Mouse (Mus musculus): Measurements from ENCODE around the gene Serping1. TPM values are rescaled to one million over a fixed set of nuclear protein-coding genes. Genes with fewer than 3 reads are reported as not detected.
A peak's percentile ranks its signal among the peaks of the same experiment; 100 is the strongest.

The Serping1 gene
- polyA plus RNA-seq, 1 experiment from 2014 or later: 26.0 TPM

GRCm38 (mm10) chr2:84758542-84759127 lies 16.6 kb downstream of the Serping1 start:
- no peak overlapping the region for H3K4me2 ChIP-seq
- no peaks in the 10 kb centered on the region for H3K27me3 ChIP-seq
- H3K36me3 ChIP-seq: no peaks in the 10 kb centered on the region
- no peak overlapping the region for H3K27ac ChIP-seq
- H3K9ac ChIP-seq: no peak overlapping the region
- H3K4me1 ChIP-seq: no peaks in the 10 kb centered on the region
- ATAC-seq (ENCODE audit: insufficient number of reproducible peaks, insufficient read depth, low FRiP score, low TSS enrichment, low read depth): no peak
- WGBS: 4% methylated on average over 2 of the region's 2 CpGs
- no peak overlapping the region for H3K4me3 ChIP-seq
- H3K9me3 ChIP-seq: no peaks in the 10 kb centered on the region

- Histone ChIP-seq H3K9ac (no peak overlapping the region), H3K4me3 (no peak overlapping the region), H3K27ac (no peak overlapping the region), H3K36me3 (no peaks in the 10 kb centered on the region), H3K4me2 (no peak overlapping the region), H3K27me3 (no peaks in the 10 kb centered on the region), H3K4me1 (no peaks in the 10 kb centered on the region), H3K9me3 (no peaks in the 10 kb centered on the region)
- no peak for ATAC-seq (ENCODE audit: insufficient number of reproducible peaks, insufficient read depth, low FRiP score, low TSS enrichment, low read depth)
- 60% methylated on average over 7 of the region's 7 CpGs for WGBS
These were observed 18.1 kb downstream of the Serping1 start for GRCm38 (mm10) chr2:84757026-84757682.

GRCm38 (mm10) chr2:84756245-84756644 lies 19.0 kb downstream of the Serping1 start:
- ATAC-seq (ENCODE audit: insufficient number of reproducible peaks, insufficient read depth, low FRiP score, low TSS enrichment, low read depth): no peak
- Histone ChIP-seq H3K27ac (no peak overlapping the region), H3K4me1 (no peaks in the 10 kb centered on the region), H3K4me2 (no peak overlapping the region), H3K27me3 (no peaks in the 10 kb centered on the region), H3K9ac (no peak overlapping the region), H3K9me3 (no peaks in the 10 kb centered on the region), H3K36me3 (no peaks in the 10 kb centered on the region), H3K4me3 (no peak overlapping the region)
- 64% methylated on average over 5 of the region's 5 CpGs for WGBS

- Histone ChIP-seq H3K4me2 (no peak overlapping the region), H3K4me1 (no peaks in the 10 kb centered on the region), H3K4me3 (no peak overlapping the region), H3K9ac (no peak overlapping the region), H3K27me3 (no peaks in the 10 kb centered on the region), H3K27ac (no peak overlapping the region), H3K36me3 (no peaks in the 10 kb centered on the region), H3K9me3 (no peaks in the 10 kb centered on the region)
- 78% methylated on average over 6 of the region's 6 CpGs for WGBS
- ATAC-seq (ENCODE audit: insufficient number of reproducible peaks, insufficient read depth, low FRiP score, low TSS enrichment, low read depth): no peak
These were observed 25.1 kb downstream of the Serping1 start for GRCm38 (mm10) chr2:84750115-84750514.

GRCm38 (mm10) chr2:84744126-84744525 lies 31.1 kb downstream of the Serping1 start:
- Histone ChIP-seq H3K27me3 (no peaks in the 10 kb centered on the region), H3K27ac (peak overlapping the region; percentile 99), H3K4me2 (peak overlapping the region; percentile 92), H3K9me3 (no peaks in the 10 kb centered on the region), H3K4me1 (peaks cover 41% of the 10 kb centered on the region), H3K9ac (peak overlapping the region; percentile 67), H3K36me3 (peaks cover 18% of the 10 kb centered on the region), H3K4me3 (peak overlapping the region; percentile 86)
- WGBS: under 1% methylated on average over 10 of the region's 10 CpGs
- ATAC-seq (ENCODE audit: insufficient number of reproducible peaks, insufficient read depth, low FRiP score, low TSS enrichment, low read depth): no peak

GRCm38 (mm10) chr2:84743561-84743960 lies 31.7 kb downstream of the Serping1 start, which contains the start of gene Gm19426:
TSS of gene Gm19426 (minus strand) at chr2:84743655.
- H3K4me3 ChIP-seq: peak within 1 kb of the TSS; percentile 86
- no peaks in the 10 kb centered on the region for H3K9me3 ChIP-seq
- H3K27ac ChIP-seq: peak within 1 kb of the TSS; percentile 99
- H3K27me3 ChIP-seq: no peaks in the 10 kb centered on the region
- peak; percentile 89 for ATAC-seq (ENCODE audit: insufficient number of reproducible peaks, insufficient read depth, low FRiP score, low TSS enrichment, low read depth)
- H3K4me1 ChIP-seq: peaks cover 47% of the 10 kb centered on the region
- peak within 1 kb of the TSS; percentile 92 for H3K4me2 ChIP-seq
- peaks cover 18% of the 10 kb centered on the region for H3K36me3 ChIP-seq
- under 1% methylated on average over 25 of the region's 25 CpGs for WGBS
- H3K9ac ChIP-seq: peak within 1 kb of the TSS; percentile 99

- peak overlapping the region; percentile 92 for H3K4me2 ChIP-seq
- H3K27ac ChIP-seq: peak overlapping the region; percentile 99
- peak; percentile 77 for ATAC-seq (ENCODE audit: insufficient number of reproducible peaks, insufficient read depth, low FRiP score, low TSS enrichment, low read depth)
- H3K9me3 ChIP-seq: no peaks in the 10 kb centered on the region
- peaks cover 18% of the 10 kb centered on the region for H3K36me3 ChIP-seq
- H3K4me3 ChIP-seq: peak overlapping the region; percentile 86
- no peaks in the 10 kb centered on the region for H3K27me3 ChIP-seq
- peaks cover 56% of the 10 kb centered on the region for H3K4me1 ChIP-seq
- peak overlapping the region; percentile 99 for H3K9ac ChIP-seq
- WGBS: 0% methylated on average over 26 of the region's 26 CpGs
These were observed 32.6 kb downstream of the Serping1 start for GRCm38 (mm10) chr2:84742451-84743283.

- no peak for ATAC-seq (ENCODE audit: insufficient number of reproducible peaks, insufficient read depth, low FRiP score, low TSS enrichment, low read depth)
- peak overlapping the region; percentile 92 for H3K4me2 ChIP-seq
- H3K4me1 ChIP-seq: peaks cover 63% of the 10 kb centered on the region
- under 1% methylated on average over 5 of the region's 5 CpGs for WGBS
- no peaks in the 10 kb centered on the region for H3K27me3 ChIP-seq
- peak overlapping the region; percentile 99 for H3K27ac ChIP-seq
- peak overlapping the region; percentile 99 for H3K9ac ChIP-seq
- H3K4me3 ChIP-seq: peak overlapping the region; percentile 86
- H3K9me3 ChIP-seq: no peaks in the 10 kb centered on the region
- H3K36me3 ChIP-seq: peaks cover 18% of the 10 kb centered on the region
These were observed 33.3 kb downstream of the Serping1 start for GRCm38 (mm10) chr2:84741841-84742450.

- Histone ChIP-seq H3K27me3 (peaks cover 2% of the 10 kb centered on the region; the same call in 1 of the 2 replicates), H3K36me3 (peaks cover 18% of the 10 kb centered on the region), H3K9ac (peak overlapping the region; percentile 99; the same call in 1 of the 2 replicates), H3K9me3 (no peaks in the 10 kb centered on the region), H3K4me2 (peak overlapping the region; percentile 92), H3K4me3 (peak overlapping the region; percentile 86), H3K4me1 (peaks cover 75% of the 10 kb centered on the region), H3K27ac (peak overlapping the region; percentile 99)
- WGBS: 74% methylated on average over 15 of the region's 15 CpGs
- ATAC-seq (ENCODE audit: insufficient number of reproducible peaks, insufficient read depth, low FRiP score, low TSS enrichment, low read depth): no peak
These were observed 34.5 kb downstream of the Serping1 start for GRCm38 (mm10) chr2:84740608-84741333.

- H3K9ac ChIP-seq: peak overlapping the region; percentile 59; the same call in 1 of the 2 replicates
- peaks cover 2% of the 10 kb centered on the region; the same call in 1 of the 2 replicates for H3K27me3 ChIP-seq
- ATAC-seq (ENCODE audit: insufficient number of reproducible peaks, insufficient read depth, low FRiP score, low TSS enrichment, low read depth): no peak
- H3K4me1 ChIP-seq: peaks cover 91% of the 10 kb centered on the region
- peaks cover 18% of the 10 kb centered on the region for H3K36me3 ChIP-seq
- H3K4me2 ChIP-seq: peak overlapping the region; percentile 75
- H3K9me3 ChIP-seq: no peaks in the 10 kb centered on the region
- peak overlapping the region; percentile 71 for H3K27ac ChIP-seq
- peak overlapping the region; percentile 19 for H3K4me3 ChIP-seq
- under 1% methylated on average over 12 of the region's 12 CpGs for WGBS
These were observed 36.9 kb downstream of the Serping1 start for GRCm38 (mm10) chr2:84738271-84738911.

Measured in embryonic facial prominence, embryonic 13.5 days (tissue).